Mouse (Mus musculus) myocyte (in vitro differentiated cells): ENCODE results near the gene Fthl17c. TPM values are rescaled to one million over a fixed set of nuclear protein-coding genes. Genes with fewer than 3 reads are reported as not detected.

Experiments
- H3K27me3 ChIP-seq: one replicate; pipeline ENCODE4 v1.6.1; 2011; ENCODE audit not compliant: control insufficient read depth, insufficient read depth, insufficient read length
- H3K36me3 ChIP-seq: one replicate; pipeline ENCODE4 v1.6.1; 2011; ENCODE audit not compliant: control insufficient read depth, insufficient read depth
- H3K4me2 ChIP-seq: one replicate; pipeline ENCODE4 v1.6.1; 2011; ENCODE audit warnings: low read depth, control low read depth
- H3K4me3 ChIP-seq: one replicate; pipeline ENCODE4 v1.5.1; 2011; ENCODE audit warnings: mild to moderate bottlenecking, control low read depth, moderate library complexity
- H3K79me2 ChIP-seq: one replicate; pipeline ENCODE4 v1.6.1; 2011; ENCODE audit not compliant: control insufficient read depth, insufficient read depth
- H3ac ChIP-seq: one replicate; pipeline ENCODE4 v1.6.1; 2011; ENCODE audit not compliant: control insufficient read depth, insufficient read length
- CEBPB ChIP-seq: IDR thresholded peaks from 2 replicates; pipeline ENCODE4 v1.6.1; 2011; ENCODE audit warnings: mild to moderate bottlenecking, moderate library complexity; ENCODE audit not compliant: poor library complexity, insufficient read depth, severe bottlenecking
- E2F4 ChIP-seq: IDR thresholded peaks from one replicate; pipeline ENCODE4 v1.6.1; 2011; ENCODE audit warnings: mild to moderate bottlenecking, control low read depth, moderate library complexity; ENCODE audit not compliant: insufficient read depth
- MYOG ChIP-seq, 3 experiments: IDR thresholded peaks; one replicate each; pipeline ENCODE4 v1.6.1; 2011; ENCODE audit warnings: control low read depth in 2 of 3, low read depth in 2 of 3, mild to moderate bottlenecking in 2 of 3; ENCODE audit not compliant: insufficient read length in 2 of 3, control insufficient read depth in 1 of 3, insufficient read depth in 1 of 3
- REST ChIP-seq: IDR thresholded peaks from one replicate; pipeline ENCODE4 v1.6.1; 2011; ENCODE audit warnings: mild to moderate bottlenecking, control low read depth, moderate library complexity; ENCODE audit not compliant: insufficient read depth, insufficient read length
- SRF ChIP-seq: IDR thresholded peaks from one replicate; pipeline ENCODE4 v1.6.1; 2011; ENCODE audit warnings: low read depth; ENCODE audit not compliant: control insufficient read depth, insufficient read length
- TCF12 ChIP-seq: IDR thresholded peaks from one replicate; pipeline ENCODE4 v1.6.1; 2011; ENCODE audit warnings: mild to moderate bottlenecking, control low read depth; ENCODE audit not compliant: poor library complexity, insufficient read depth, severe bottlenecking
- USF1 ChIP-seq: IDR thresholded peaks from one replicate; pipeline ENCODE4 v1.6.1; 2011; ENCODE audit warnings: low read depth, mild to moderate bottlenecking, control low read depth, moderate library complexity
- polyA plus RNA-seq: library from polyadenylated mRNA; unstranded; fragments of >200 nt; fragmentation: generic; extraction: Trizol; gene quantifications from one replicate; pipeline ENCODE4 v1.2.1, GENCODE M21; 2012; ENCODE audit warnings: missing spikeins

Gene Fthl17c
- polyA plus RNA-seq, 1 experiment: not detected

- no peak overlapping the region for H3K4me2 ChIP-seq
- no peaks in the 10 kb centered on the region for H3K79me2 ChIP-seq
- no peak overlapping the region for H3ac ChIP-seq
- H3K4me3 ChIP-seq: no peak overlapping the region
- H3K36me3 ChIP-seq: no peaks in the 10 kb centered on the region
- TF ChIP-seq USF1 (no peak), E2F4 (no peak), CEBPB (no peak)
- no peaks in the 10 kb centered on the region for H3K27me3 ChIP-seq
Measured at GRCm38 (mm10) chrX:8944041-8944440, 32.3 kb downstream of the Fthl17c start.

- Histone ChIP-seq H3ac (no peak overlapping the region), H3K4me2 (no peak overlapping the region), H3K27me3 (no peaks in the 10 kb centered on the region), H3K4me3 (no peak overlapping the region), H3K79me2 (no peaks in the 10 kb centered on the region), H3K36me3 (no peaks in the 10 kb centered on the region)
- TF ChIP-seq SRF (no peak), USF1 (no peak), REST (no peak), MYOG (IDR thresholded peaks at IDR 0.05; ENCODE audit: control insufficient read depth in 1 of 3, insufficient read depth in 1 of 3, insufficient read length in 2 of 3, low read depth in 2 of 3) (no peak), TCF12 (no peak)
Measured at GRCm38 (mm10) chrX:8927308-8927707, 49.1 kb downstream of the Fthl17c start.

Other genes starting within 250 kb of the Fthl17c start
- gene Ssx9, start 228.1 kb downstream of the Fthl17c start, polyA plus RNA-seq: not detected
- not detected for gene Ssxb5, start 172.9 kb downstream of the Fthl17c start, polyA plus RNA-seq
- gene Gm6592, start 132.6 kb downstream of the Fthl17c start, polyA plus RNA-seq: not detected
- not detected for gene Gm5751, start 102.3 kb downstream of the Fthl17c start, polyA plus RNA-seq
- gene B630019K06Rik, start 84.2 kb downstream of the Fthl17c start, polyA plus RNA-seq: 1.2 TPM
- gene Fthl17b, start 13.6 kb downstream of the Fthl17c start, polyA plus RNA-seq: not detected
- gene Fthl17d, start 10.2 kb upstream of the Fthl17c start, polyA plus RNA-seq: not detected
- not detected for gene Fthl17e, start 56.9 kb upstream of the Fthl17c start, polyA plus RNA-seq
- gene Fthl17f, start 86.5 kb upstream of the Fthl17c start, polyA plus RNA-seq: not detected
- not detected for gene 4930402K13Rik, start 128.0 kb upstream of the Fthl17c start, polyA plus RNA-seq
- 0.37 TPM for gene Lancl3, start 223.3 kb upstream of the Fthl17c start, polyA plus RNA-seq